Mouse (Mus musculus) hematopoietic stem cell, adult 5-6 weeks (primary cell): ENCODE data around the gene Pigk. TPM values are rescaled to one million over a fixed set of nuclear protein-coding genes. Genes with fewer than 3 reads are reported as not detected.

Source experiments
- ATAC-seq, 2 experiments: fragments of 125-278 bp in 1 of 2; replicated peaks in 1 of 2; 2 replicates each; pipeline ENCODE4 v1.8.0; 2016 to 2017; ENCODE audit warnings: inconsistent platforms in 2 of 2, mild to moderate bottlenecking in 2 of 2, moderate number of reproducible peaks in 2 of 2, low read depth in 1 of 2, moderate TSS enrichment in 1 of 2; ENCODE audit not compliant: low FRiP score in 2 of 2, poor library complexity in 2 of 2, severe bottlenecking in 2 of 2, insufficient read depth in 1 of 2, low TSS enrichment in 1 of 2
- total RNA-seq: library from RNA; stranded (forward); fragments of 172-1452, 232-1000 nt; gene quantifications from 2 replicates; pipeline ENCODE4 v1.2.3, GENCODE M21; 2017

Pigk gene
- total RNA-seq, 1 experiment from 2014 or later, result 43.0 TPM

GRCm38 (mm10) chr3:152905026-152905425, 191.1 kb downstream of the Pigk start:
- ATAC-seq, result no peak

DNA sequence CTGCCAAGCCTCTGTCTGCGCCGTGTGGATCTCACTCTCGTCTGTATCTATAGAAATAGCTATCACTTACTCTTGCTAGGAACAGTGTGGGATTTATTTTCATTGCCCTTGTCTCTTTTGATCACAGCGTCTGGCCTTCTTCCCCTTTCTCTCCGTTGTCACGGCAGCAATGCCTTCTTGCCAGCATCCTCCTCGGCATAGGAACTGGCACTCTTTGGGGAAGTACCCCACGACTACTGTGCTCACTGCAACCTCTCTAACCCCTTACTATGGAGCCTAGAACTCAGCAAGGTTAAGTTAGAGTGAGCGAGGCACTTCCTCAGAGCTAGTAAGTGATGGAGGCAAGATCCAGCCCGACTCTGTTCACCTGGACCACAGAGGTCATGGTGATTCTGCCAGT, 191.9 kb downstream of the Pigk start:
- peak; percentile 93 for ATAC-seq

DNA sequence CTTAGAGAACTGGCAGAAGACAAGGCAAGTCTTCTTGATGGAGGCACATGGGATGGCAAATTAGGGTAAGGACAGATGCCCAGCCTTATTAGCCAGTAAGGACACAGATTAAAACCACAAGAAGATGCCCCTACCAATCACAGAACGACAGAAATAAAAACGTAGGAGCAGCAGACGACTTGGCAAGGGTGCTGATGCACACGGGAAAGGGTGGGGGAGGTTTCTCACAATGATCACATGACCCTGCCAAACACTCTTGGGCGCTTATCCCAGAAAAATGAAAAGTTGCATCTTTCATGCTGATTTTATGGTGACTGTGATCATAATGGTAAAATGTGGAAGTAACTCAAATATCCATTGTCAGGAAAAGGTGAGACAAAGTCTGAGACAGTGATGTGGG, 193.2 kb downstream of the Pigk start:
- ATAC-seq, result no peak

GRCm38 (mm10) chr3:152907683-152908082, 193.8 kb downstream of the Pigk start:
- ATAC-seq, result no peak

DNA sequence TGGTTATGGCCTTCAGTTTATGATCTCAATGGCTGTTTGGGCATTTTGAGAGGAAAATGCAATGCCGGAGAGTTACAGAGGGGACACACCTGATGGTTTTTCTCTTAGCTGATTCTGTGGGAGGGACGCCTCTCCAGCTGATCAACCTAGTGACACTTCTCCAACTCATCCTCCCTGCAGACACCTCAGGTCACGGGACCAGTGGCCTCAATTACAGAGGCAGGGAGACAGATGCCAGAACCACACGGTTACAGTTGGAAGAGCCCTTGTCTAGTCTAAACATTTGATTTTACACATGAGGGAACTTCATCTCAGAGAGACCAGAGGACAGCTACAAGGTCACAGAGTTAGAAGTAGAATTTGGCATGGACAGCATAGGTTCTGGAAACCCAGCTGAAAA, 197.7 kb downstream of the Pigk start:
- ATAC-seq, result no peak

GRCm38 (mm10) chr3:152912216-152913101, 198.6 kb downstream of the Pigk start:
- peak; percentile 95 to 96 for ATAC-seq

DNA sequence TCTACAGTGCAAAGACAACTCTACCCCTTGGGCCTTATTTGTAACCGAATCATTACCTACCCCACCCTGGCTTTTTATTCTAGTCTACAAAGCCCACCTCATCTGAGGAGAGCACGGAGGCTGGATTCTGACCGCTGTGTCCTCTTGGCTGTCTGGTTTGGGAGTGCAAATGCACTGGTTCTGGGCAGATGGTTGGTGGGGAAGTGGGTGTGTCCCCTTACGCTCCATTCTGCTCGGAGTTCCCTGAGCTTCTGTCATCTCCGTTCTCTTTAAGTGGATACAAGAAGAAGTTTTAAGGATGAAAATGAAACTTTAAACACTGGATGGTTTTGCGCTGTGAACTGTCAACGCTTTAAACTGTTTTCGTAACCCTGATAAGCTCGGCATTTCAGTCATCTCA, 199.2 kb downstream of the Pigk start:
- ATAC-seq, result no peak

- no peak for ATAC-seq
Measured at GRCm38 (mm10) chr3:152913625-152914024, 199.7 kb downstream of the Pigk start.

- ATAC-seq, result no peak
Measured at GRCm38 (mm10) chr3:152914376-152914775, 200.5 kb downstream of the Pigk start.

DNA sequence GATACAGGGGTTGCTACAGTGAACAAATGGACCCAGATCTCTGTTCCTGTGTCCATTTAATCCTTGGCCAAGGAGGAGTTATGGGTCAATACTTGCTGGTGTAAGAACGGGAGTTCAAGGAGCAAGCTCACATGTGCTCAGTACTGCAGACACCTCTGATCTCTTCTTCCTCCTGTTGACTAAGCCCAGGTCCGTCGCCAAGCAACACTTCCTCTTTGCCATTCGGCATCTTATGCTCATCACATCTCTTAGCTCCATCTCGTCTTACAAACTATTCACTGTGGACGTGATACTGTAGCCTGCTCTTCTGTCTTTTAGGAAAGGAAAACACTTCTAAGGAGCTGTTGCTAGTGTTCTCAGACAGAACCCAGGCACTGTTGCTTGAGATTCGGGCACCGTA, 203.7 kb downstream of the Pigk start:
- no peak for ATAC-seq

GRCm38 (mm10) chr3:152919101-152919500, 205.2 kb downstream of the Pigk start:
- no peak for ATAC-seq

DNA sequence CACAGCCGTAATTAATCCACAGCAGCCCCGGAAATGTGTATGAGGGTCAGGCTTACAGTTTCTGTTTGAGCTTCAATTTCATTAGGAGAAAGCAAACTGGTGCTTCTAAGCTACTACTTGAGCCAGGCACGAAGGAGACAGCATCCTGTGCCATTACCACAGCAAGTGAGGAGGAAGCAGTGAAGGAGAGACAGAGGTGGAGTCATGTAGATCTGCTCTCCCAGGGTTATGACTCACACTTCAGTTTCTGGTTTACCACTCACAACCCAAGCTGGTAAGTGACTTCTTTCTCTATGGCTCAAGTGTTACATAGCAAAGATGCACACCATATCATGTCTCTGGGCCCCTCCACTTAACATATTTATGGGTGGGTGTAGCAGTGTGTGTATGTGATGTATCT, 206.5 kb downstream of the Pigk start:
- ATAC-seq, result peak; percentile 75 to 83

- ATAC-seq, result no peak
Measured at GRCm38 (mm10) chr3:152923530-152923929, 209.6 kb downstream of the Pigk start.

DNA sequence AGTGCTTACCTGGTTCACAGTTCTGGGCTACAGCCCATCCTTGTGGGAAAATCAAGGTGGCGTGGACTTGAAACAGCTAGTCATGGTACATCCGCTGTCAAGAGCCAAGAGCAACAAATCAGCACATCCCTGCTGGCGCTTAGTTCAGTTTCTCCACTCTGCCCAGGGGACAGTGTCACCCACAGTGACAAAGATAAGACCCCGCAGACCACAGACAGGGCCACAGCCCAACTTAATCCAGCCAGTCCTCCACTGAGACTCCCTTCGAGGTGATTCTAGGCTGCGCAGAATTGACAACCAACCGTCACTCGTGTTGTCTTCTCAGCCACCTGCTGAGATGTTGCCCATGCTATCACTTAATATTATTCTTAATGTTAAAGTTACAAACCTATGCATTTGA, 211.5 kb downstream of the Pigk start:
- ATAC-seq, result no peak; a peak in 1 of 4 replicates

- peak in 1 of 2 experiments; percentile 29; a peak in 2 of 4 replicates for ATAC-seq
Measured at GRCm38 (mm10) chr3:152926166-152926565, 212.3 kb downstream of the Pigk start.

DNA sequence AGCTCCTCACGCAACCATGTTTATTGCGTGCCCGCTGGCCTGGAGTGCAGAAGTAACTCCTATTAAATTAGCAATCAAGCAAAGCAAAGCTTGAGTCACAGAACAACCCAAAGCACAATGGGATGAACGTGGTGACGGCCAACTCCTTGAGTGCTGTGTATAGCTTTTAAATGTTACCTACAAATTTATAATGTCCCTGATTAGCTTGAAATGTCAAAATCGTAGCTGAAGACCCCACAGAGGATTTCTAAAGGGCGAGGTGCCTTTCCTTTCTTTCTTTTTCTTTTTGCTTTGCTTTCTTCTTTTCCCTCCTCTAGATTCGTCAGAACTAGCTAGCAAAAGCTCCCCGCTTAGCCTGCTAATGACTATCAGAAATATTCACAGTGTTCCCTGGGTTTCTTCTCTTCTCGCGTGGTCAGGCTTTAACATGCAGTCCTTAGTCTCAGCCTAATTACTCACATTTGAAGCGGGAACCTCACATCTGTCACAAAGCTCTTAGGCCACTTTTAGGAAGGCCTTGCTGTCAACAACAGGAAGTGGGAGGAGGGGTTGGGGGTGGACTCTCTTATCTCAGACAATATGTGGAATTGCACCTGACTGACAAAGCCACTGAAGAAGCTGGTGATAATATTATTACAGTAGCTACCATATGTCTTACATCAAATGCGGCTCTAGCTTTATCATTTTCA, 214.5 kb downstream of the Pigk start:
- ATAC-seq, result peak; percentile 40 to 49; a peak in 3 of 4 replicates

DNA sequence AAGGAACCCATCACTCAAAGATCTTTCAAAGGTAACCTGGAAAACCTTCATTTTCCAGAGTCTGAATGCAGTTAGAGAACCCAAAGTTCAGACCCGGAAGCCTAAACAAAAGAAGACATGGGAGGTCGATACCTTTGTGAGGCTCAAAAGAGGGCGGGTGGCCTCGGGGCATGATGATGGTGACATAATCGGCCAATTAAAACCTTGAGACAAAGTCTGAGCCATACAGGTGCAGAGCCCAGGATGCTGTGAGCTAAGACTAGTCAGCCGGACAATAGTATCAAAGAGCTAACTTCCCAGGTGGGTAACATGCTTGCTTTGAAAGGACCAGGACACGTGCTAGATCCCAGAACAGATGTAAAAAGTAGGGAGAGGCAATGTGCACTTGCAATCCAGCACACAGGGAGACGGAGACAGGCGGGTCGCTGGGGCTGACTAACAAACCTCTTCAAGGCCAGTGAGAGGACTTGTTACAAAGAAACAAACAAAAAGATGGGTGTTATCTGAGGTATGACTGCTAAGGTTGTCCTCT, 215.4 kb downstream of the Pigk start:
- ATAC-seq, result no peak

GRCm38 (mm10) chr3:152929788-152930281, 215.9 kb downstream of the Pigk start:
- ATAC-seq, result no peak
